Mouse (Mus musculus) megakaryocyte-erythroid progenitor cell, adult 5-6 weeks (primary cell): ENCODE measurements around the gene Dynll2. TPM values are rescaled to one million over a fixed set of nuclear protein-coding genes. Genes with fewer than 3 reads are reported as not detected.

Source experiments
- ATAC-seq: replicated peaks from 2 replicates; pipeline ENCODE4 v1.8.0; 2016; ENCODE audit warnings: mild to moderate bottlenecking, inconsistent platforms; ENCODE audit not compliant: severe bottlenecking, poor library complexity, low FRiP score, low TSS enrichment
- total RNA-seq, 2 experiments: library from RNA; stranded (forward) in 1 of 2; stranded (reverse) in 1 of 2; fragments of 200-1000, 215-1000 nt in 1 of 2; fragments of >200 nt in 1 of 2; fragmentation: Nextera tagmentation in 1 of 2; gene quantifications; 2 replicates each; pipeline ENCODE4 v1.2.3; 2014 to 2017

Gene Dynll2
- total RNA-seq (2014; fragmentation: Nextera tagmentation) (18.4 and 30.2 TPM in 2 replicates), total RNA-seq (2017) (9.6 and 26.7 TPM in 2 replicates)

GRCm38 (mm10) chr11:87986831-87987793 lies at the start of gene Dynll2:
Gene Dynll2, minus strand, starts transcription at chr11:87987533.
- peak; percentile 65 for ATAC-seq

GRCm38 (mm10) chr11:88036761-88037251 lies 49.5 kb upstream of the Dynll2 start:
- no peak for ATAC-seq

- ATAC-seq = no peak
These were observed 48.6 kb upstream of the Dynll2 start for GRCm38 (mm10) chr11:88035970-88036369.

- ATAC-seq = no peak
These were observed 44.4 kb upstream of the Dynll2 start for GRCm38 (mm10) chr11:88031753-88032152.

- ATAC-seq = no peak
These were observed 43.5 kb upstream of the Dynll2 start for GRCm38 (mm10) chr11:88030836-88031235.

GRCm38 (mm10) chr11:88030219-88030618 lies 42.9 kb upstream of the Dynll2 start:
- ATAC-seq = no peak

- ATAC-seq = no peak
These were observed 40.9 kb upstream of the Dynll2 start for GRCm38 (mm10) chr11:88028193-88028684.

- ATAC-seq = no peak
These were observed 40.2 kb upstream of the Dynll2 start for GRCm38 (mm10) chr11:88027391-88028035.

GRCm38 (mm10) chr11:88023933-88024332 lies 36.6 kb upstream of the Dynll2 start:
- no peak for ATAC-seq

GRCm38 (mm10) chr11:88015795-88016194 lies 28.5 kb upstream of the Dynll2 start:
- no peak for ATAC-seq

- ATAC-seq = no peak
These were observed 27.8 kb upstream of the Dynll2 start for GRCm38 (mm10) chr11:88015161-88015560.

- ATAC-seq = no peak
These were observed 26.3 kb upstream of the Dynll2 start for GRCm38 (mm10) chr11:88013632-88014031.

GRCm38 (mm10) chr11:88012621-88013244 lies 25.4 kb upstream of the Dynll2 start:
- ATAC-seq = no peak

GRCm38 (mm10) chr11:88011914-88012419 lies 24.6 kb upstream of the Dynll2 start:
- no peak for ATAC-seq

GRCm38 (mm10) chr11:88011208-88011913 lies 24.0 kb upstream of the Dynll2 start:
- ATAC-seq = no peak

- ATAC-seq = peak; percentile 73
These were observed 22.3 kb upstream of the Dynll2 start for GRCm38 (mm10) chr11:88009542-88010190.

GRCm38 (mm10) chr11:88008641-88009040 lies 21.3 kb upstream of the Dynll2 start:
- no peak for ATAC-seq

- ATAC-seq = no peak
These were observed 16.8 kb upstream of the Dynll2 start for GRCm38 (mm10) chr11:88004123-88004522.
